Mouse (Mus musculus): ENCODE measurements at regions not wholly inside any gene's neighbourhood (a gene's known extent, or its start where the extent isn't known, plus 50 kb on each side); places are given as distances from the start of the nearest gene placed in this dataset.

- DNase-seq = no peak
Observed at GRCm38 (mm10) chr6:133904501-133904900, 50.9 kb upstream of the Kap start.

DNA sequence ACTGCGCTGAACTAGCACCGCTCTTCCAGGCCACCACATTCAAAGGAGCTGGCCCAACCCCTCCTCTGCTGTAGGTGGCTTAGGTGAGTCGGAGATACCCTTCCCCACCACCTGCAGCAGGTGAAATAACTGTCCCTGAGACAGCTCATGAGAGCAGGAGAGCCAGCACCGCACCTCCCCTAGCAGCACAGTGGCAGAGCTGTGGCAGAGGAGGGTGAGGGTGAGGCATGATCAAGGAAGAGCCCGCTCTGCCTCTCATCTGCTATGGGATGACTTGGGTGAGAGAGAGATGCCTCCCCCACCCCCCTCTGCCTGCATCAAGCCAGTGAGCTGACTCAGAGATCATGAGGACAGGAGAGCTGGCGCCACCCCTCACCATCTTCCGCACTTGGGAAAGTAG lies 81.1 kb upstream of the Kap start:
- DNase-seq = no peak

DNA sequence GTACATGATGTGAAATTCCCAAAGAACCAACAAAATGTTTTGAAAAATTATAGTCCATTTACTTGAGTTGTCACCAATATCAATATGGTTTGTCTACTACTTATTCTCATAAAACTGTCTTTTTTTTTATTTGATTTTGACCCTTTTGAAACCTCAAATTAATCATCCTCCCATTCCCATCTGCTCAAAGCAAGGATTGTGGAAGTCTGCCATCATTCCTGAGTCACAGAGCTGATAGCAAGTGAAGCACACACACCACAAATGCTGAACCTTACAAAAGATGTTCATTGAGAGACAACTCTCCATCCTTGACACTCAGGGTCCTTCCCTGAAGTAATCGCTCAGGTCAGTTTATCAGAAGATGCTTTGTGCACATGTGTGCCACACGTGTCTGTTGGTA lies 82.1 kb upstream of the Kap start:
- no peak for DNase-seq

- no peak for DNase-seq
Observed at GRCm38 (mm10) chr6:133959902-133960634, 75.4 kb upstream of the Etv6 start.

GRCm38 (mm10) chr6:133960713-133961112 lies 74.8 kb upstream of the Etv6 start:
- peak; percentile 42 for DNase-seq

GRCm38 (mm10) chr6:133962641-133963040 lies 72.9 kb upstream of the Etv6 start:
- DNase-seq = no peak

GRCm38 (mm10) chr6:133963264-133963663 lies 72.2 kb upstream of the Etv6 start:
- DNase-seq = no peak

DNA sequence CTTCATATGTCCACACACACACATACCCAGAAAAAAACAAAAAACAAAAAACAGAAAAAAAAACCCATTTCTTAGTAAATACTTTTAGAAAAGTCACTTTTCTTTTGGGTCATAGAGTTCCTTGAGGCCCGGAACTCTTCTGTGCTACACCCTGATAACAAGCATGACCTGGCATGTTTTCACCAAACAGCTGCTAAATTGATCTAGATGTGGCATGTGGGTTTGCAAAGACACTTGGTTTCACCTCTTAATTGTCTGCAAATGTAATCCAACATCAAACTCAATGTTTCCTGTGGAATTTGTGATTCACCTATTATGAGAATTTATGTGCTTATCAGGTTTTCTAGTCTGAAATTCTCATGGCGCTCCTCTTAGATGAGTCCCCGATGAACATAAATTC lies 68.2 kb upstream of the Etv6 start:
- no peak for DNase-seq

GRCm38 (mm10) chr6:133972054-133972705 lies 63.3 kb upstream of the Etv6 start:
- no peak for DNase-seq

- no peak for DNase-seq
Observed at GRCm38 (mm10) chr6:133973205-133973838, 62.2 kb upstream of the Etv6 start.

DNA sequence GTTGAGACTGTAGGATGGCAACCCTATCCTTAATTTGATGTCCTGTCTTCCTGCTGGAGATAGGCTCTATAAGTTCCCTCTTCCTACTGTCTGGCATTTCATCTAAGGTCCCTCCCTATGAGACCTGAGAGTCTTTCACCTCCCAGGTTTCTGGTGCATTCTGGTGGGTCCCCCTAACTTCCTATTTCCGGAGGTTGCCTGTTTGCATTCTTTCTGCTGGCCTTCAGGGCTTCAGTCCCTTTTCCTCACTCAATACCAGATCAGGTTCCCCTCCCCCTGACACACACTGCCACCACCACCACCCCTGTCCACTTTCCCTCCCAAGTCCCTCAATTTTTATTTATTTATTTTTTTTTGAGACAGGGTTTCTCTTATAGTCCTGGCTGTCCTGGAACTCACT lies 59.5 kb upstream of the Etv6 start:
- no peak for DNase-seq

- DNase-seq = no peak
Observed at GRCm38 (mm10) chr6:133976854-133977253, 58.6 kb upstream of the Etv6 start.

DNA sequence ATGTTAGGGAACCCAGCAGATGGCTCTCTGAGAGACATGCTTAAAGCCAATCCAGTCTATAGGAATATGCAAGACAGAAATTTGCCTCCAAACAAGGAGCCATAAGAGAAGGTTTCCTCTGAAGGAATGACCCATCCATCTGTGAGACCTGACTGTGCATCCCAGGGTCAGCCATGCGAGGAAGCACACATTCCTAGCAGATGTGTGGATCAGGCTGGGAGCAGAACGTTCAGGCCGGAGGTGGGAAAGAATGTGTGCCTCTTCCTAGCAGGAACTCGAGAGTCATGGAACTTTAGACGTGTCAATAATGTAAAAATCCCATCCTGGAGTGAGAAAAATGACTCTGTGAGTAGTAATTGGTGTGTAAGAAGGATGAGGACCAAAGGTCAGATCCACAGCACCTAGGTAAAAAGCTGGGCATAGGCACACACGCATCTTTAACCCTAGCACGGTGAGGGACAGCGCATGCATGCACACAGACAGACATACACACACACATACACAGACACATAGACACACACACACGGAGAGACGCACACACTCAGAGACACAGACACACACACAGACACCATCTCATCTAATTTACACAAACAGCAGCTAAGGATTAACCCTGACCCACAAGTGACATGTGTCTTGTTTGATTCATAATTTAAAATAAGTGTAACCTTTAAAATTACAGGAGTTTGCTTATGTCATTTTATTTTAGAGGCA lies 51.5 kb upstream of the Etv6 start:
- DNase-seq = no peak

GRCm38 (mm10) chr6:133984666-133985355 lies 50.7 kb upstream of the Etv6 start:
- DNase-seq = no peak

All from cerebellum, adult 9-11 months (tissue).